Mouse (Mus musculus) heart, adult 2 months (tissue): ENCODE results near the gene Sun1.

Source experiments
- CTCF ChIP-seq: fragments of 200-600 bp; IDR thresholded peaks from 2 replicates; pipeline ENCODE4 v1.8.1; 2022; ENCODE audit warnings: antibody characterized with exemption, mild to moderate bottlenecking, moderate library complexity
- POLR2A ChIP-seq: fragments of 200-500 bp; IDR thresholded peaks from 2 replicates; pipeline ENCODE4 v1.6.1; 2011; ENCODE audit warnings: mild to moderate bottlenecking, low read depth, low read length, control low read depth; ENCODE audit not compliant: insufficient read depth

GRCm38 (mm10) chr5:139200770-139201569 is 533 bp downstream of the Sun1 start:
- no peak for TF ChIP-seq POLR2A
- no peak for TF ChIP-seq CTCF
